Mouse (Mus musculus) neural tube, embryonic 14.5 days (tissue): ENCODE data around the gene Mtif3. TPM values are rescaled to one million over a fixed set of nuclear protein-coding genes. Genes with fewer than 3 reads are reported as not detected.

Experiments used
- ATAC-seq: fragments of 200-750 bp; cut with Nextera tagmentation; 2 replicates; pipeline ENCODE4 v1.8.0; 2017; ENCODE audit warnings: low read depth, mild to moderate bottlenecking, moderate TSS enrichment, moderate library complexity
- H3K27ac ChIP-seq: fragments of 300-500 bp; sonication (generic); 2 replicates; pipeline ENCODE4 v1.5.1; 2014; ENCODE audit warnings: low read depth, mild to moderate bottlenecking, control low read depth, low read length, moderate library complexity, mixed read lengths
- H3K27me3 ChIP-seq: fragments of 300-500 bp; sonication (generic); 2 replicates; pipeline ENCODE4 v1.6.1; 2014; ENCODE audit warnings: low read length; ENCODE audit not compliant: control insufficient read depth, insufficient read depth
- H3K36me3 ChIP-seq: fragments of 300-500 bp; sonication (generic); 2 replicates; pipeline ENCODE4 v1.6.1; 2014; ENCODE audit warnings: low read length, mixed read lengths; ENCODE audit not compliant: control insufficient read depth, insufficient read depth
- H3K4me1 ChIP-seq: fragments of 300-500 bp; sonication (generic); 2 replicates; pipeline ENCODE4 v1.6.1; 2014; ENCODE audit warnings: low read length; ENCODE audit not compliant: control insufficient read depth, insufficient read depth
- H3K4me2 ChIP-seq: fragments of 300-500 bp; sonication (generic); 2 replicates; pipeline ENCODE4 v1.6.1; 2014; ENCODE audit warnings: mild to moderate bottlenecking, low read depth, low read length, control low read depth
- H3K4me3 ChIP-seq: fragments of 300-500 bp; sonication (generic); 2 replicates; pipeline ENCODE4 v1.5.1; 2014; ENCODE audit warnings: low read depth, low read length, control low read depth, mixed read lengths
- H3K9ac ChIP-seq: fragments of 300-500 bp; sonication (generic); replicated peaks from 2 replicates; pipeline ENCODE4 v1.6.1; 2014; ENCODE audit warnings: low read depth, mild to moderate bottlenecking, control low read depth, low read length, mixed read lengths
- H3K9me3 ChIP-seq: fragments of 300-500 bp; sonication (generic); 2 replicates; pipeline ENCODE4 v1.6.1; 2016; ENCODE audit warnings: low read length; ENCODE audit not compliant: control insufficient read depth
- WGBS: fragments of 180-500 bp; shearing (Covaris S2); extraction: QIAGEN DNeasy Blood & Tissue Kit; methylation state at CpG from one replicate; pipeline ENCODE4 v1.1.7; 2014; 5-methylcytosine and 5-hydroxymethylcytosine counted together
- polyA plus RNA-seq: library from polyadenylated mRNA; unstranded; fragments of >200 nt; fragmentation: Nextera tagmentation; extraction: Ambion mirVana; gene quantifications from 2 replicates; pipeline ENCODE4 v1.2.1, GENCODE M21; 2014

The Mtif3 gene
- polyA plus RNA-seq, 1 experiment from 2014 or later, result 34.7 TPM

DNA sequence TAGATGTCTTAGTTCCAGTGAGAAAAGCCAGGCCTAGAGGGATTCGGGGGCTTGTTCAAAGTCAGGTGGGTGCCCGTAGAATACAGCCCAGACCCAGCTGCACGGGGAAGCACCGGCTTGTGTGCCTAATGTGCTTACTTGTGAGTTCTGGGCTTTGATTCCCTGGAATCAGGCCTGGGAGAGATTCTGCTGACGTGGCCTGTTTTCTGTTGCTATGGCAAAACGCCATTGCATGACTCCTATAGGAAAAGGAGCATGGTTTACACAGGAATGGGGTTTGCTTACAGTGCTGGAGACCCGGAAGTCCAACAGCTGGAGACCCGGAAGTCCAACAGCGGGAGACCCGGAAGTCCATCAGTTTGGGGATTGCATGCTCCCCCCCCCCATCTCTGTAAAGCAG is 24.0 kb upstream of the Mtif3 start:
- no peak overlapping the region for H3K9ac ChIP-seq
- no peaks in the 10 kb centered on the region for H3K9me3 ChIP-seq
- no peak for ATAC-seq
- H3K27me3 ChIP-seq, result 0 out of 2 replicates have a peak, but pooled peaks cover 3% of the 10 kb centered on the region
- peaks cover 7% of the 10 kb centered on the region; the same call in 1 of the 2 replicates for H3K4me1 ChIP-seq
- no peak overlapping the region for H3K4me2 ChIP-seq
- no peak overlapping the region for H3K4me3 ChIP-seq
- no peaks in the 10 kb centered on the region for H3K36me3 ChIP-seq
- 84% methylated on average over 10 of the region's 10 CpGs for WGBS
- no peak overlapping the region for H3K27ac ChIP-seq

DNA sequence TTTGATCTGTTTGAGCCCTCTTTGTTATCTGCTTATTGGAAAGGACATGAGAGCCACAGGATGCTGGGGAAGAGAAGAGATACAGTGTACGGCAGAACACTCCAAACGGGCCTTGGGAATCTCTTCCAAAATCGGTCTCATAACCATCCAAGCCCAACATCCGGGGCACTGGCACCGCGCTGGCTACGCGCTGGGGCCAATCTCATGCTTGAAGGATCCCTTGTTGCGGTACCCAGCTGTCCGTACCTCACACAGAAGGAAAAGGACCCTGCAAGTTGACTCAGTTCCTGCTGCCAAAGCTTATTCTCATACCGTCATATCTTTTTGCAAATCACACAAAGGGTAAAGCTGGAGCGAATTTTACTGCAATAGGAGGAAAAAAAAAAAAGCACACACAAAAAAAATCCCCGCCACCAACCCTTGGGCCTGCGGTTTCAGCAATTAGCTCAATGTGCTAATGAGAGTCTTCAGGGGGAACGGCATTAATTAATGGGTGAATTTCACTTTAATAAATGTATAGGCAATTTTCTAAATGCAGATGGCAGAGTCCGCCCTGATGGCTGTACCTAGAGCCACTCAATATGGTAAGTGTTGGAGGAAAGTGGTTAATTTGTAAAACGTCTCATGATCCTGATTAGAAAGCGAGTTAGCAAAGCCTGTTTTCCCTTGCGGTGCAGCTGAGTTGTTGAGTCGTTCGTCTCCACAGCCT is 22.3 kb upstream of the Mtif3 start:
- 51% methylated on average over 21 of the region's 21 CpGs for WGBS

DNA sequence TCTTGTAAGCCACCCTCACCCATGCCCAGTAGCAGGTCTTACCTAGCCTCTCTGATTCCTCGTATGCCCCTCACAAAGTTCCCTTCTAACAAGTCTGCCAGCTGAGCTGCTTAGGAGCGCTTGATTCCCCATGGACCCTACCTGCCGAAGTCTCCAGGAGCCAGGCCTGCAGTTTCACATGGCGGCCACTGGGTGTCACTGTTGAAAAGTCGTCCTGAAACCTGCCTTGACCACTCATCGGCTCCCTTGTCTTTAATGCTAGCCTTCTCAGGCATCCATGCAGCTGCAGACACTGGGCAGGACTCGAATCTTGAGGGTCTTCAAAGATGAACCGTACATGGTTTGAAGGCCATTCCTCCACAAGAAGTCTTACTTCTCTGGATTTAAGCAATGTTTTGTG is 19.6 kb upstream of the Mtif3 start:
- H3K27ac ChIP-seq, result no peak overlapping the region
- no peak overlapping the region for H3K9ac ChIP-seq
- H3K27me3 ChIP-seq, result peaks cover 3% of the 10 kb centered on the region; the same call in 1 of the 2 replicates
- 9% methylated on average over 8 of the region's 8 CpGs for WGBS
- H3K4me1 ChIP-seq, result peaks cover 7% of the 10 kb centered on the region; the same call in 1 of the 2 replicates
- H3K4me2 ChIP-seq, result no peak overlapping the region
- no peaks in the 10 kb centered on the region for H3K36me3 ChIP-seq
- ATAC-seq, result no peak; the same call in 1 of the 2 replicates
- no peaks in the 10 kb centered on the region for H3K9me3 ChIP-seq
- no peak overlapping the region for H3K4me3 ChIP-seq

More for the DNA sequence above, 22.3 kb upstream of the Mtif3 start:
- H3K4me1 ChIP-seq, result peaks cover 7% of the 10 kb centered on the region; the same call in 1 of the 2 replicates
- H3K36me3 ChIP-seq, result no peaks in the 10 kb centered on the region
- H3K9me3 ChIP-seq, result no peaks in the 10 kb centered on the region
- ATAC-seq, result no peak
- H3K9ac ChIP-seq, result no peak overlapping the region
- H3K4me3 ChIP-seq, result no peak overlapping the region
- peaks cover 3% of the 10 kb centered on the region; the same call in 1 of the 2 replicates for H3K27me3 ChIP-seq
- peak overlapping the region; percentile 17; the same call in 1 of the 2 replicates for H3K4me2 ChIP-seq
- H3K27ac ChIP-seq, result 0 out of 2 replicates have a peak overlapping the region, but pooled peaks have one; percentile 10

DNA sequence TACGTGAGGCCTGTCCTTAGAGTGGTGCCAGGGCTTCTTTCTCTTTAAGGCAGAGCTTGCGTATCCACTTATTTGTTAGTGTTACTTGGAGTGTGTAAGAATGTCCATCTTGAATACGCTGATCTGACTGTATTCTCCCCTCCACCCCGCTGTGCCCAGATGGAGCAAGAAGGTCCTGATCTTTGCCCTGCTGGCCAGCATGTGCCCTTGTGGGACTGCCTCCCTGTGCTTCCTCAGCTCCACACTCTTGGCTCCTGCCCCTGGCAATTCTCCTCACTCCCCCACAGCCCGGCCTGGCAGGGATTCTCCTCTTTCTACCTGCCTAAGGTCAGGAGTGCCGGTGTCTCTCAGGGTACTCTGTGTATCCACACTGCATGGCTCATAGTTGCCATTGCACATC is 17.8 kb upstream of the Mtif3 start:
- no peak overlapping the region for H3K27ac ChIP-seq
- H3K9ac ChIP-seq, result no peak overlapping the region
- no peaks in the 10 kb centered on the region for H3K9me3 ChIP-seq
- ATAC-seq, result no peak
- peaks cover 3% of the 10 kb centered on the region; the same call in 1 of the 2 replicates for H3K27me3 ChIP-seq
- no peaks in the 10 kb centered on the region for H3K36me3 ChIP-seq
- H3K4me1 ChIP-seq, result peaks cover 5% of the 10 kb centered on the region; the same call in 1 of the 2 replicates
- WGBS, result 87% methylated on average over 6 of the region's 6 CpGs
- no peak overlapping the region for H3K4me2 ChIP-seq
- H3K4me3 ChIP-seq, result no peak overlapping the region

DNA sequence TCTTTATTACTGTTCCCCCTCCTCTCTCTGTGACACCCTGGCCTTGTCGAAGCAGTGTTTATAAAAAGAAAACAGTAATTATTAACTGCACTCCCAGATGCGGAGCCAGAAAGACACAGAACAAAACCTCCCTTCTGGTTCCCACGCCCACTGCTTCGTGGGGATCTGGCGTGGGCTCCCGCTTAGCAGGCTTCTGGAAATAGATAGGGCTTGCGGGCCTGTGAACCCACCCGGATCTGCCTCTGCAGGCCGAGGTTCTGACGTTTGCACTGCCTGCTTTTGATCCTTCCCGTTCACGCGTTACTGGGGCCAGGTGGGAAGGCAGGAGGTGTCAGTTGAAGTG is 11.2 kb upstream of the Mtif3 start:
- H3K27me3 ChIP-seq, result no peaks in the 10 kb centered on the region
- 78% methylated on average over 13 of the region's 13 CpGs for WGBS
- no peak for ATAC-seq
- no peak overlapping the region for H3K9ac ChIP-seq
- no peak overlapping the region for H3K4me2 ChIP-seq
- no peaks in the 10 kb centered on the region for H3K4me1 ChIP-seq
- H3K36me3 ChIP-seq, result no peaks in the 10 kb centered on the region
- no peak overlapping the region for H3K27ac ChIP-seq
- H3K9me3 ChIP-seq, result no peaks in the 10 kb centered on the region
- H3K4me3 ChIP-seq, result no peak overlapping the region

DNA sequence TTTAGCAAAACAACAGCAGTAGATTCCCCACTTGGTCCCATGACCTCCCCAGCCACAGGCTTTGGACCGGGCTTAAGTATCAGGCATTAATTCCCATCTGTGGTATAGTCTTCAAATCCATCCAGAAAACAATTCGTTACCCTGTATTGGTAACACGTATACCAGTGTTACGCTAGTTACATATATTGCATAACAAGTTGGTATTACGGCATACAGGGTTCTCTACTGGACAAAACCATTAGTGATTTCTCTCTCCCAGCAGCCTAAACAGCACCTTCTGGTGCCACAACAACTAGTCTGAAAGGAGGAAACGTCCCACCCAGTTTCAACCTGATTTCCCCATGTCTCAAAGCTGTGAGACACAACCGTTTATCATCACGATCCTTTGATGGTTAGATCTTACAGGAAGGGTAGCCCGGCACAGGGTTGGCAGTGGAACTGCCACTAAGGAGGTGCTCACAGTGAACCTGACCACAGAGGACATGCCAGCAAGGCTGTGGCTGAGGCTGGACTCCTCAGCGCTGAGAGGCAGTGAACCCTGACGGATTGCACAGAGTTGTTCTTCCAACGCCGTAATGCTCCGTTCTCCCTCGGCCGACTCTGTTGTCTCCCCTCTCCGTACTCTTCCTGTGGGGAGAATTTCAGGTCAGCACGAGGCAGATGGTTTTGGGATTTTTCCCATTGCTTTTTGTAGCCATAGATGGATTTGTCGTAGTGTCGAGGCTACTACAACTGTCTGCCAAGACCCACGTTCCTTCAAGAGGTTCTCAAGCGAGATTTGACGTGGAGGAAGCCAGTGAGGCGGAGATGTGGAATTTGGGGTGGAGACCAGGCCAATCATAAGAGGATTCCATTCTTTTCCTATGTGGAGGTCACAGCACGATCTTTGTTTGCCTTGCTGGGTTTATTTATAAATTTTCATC is 10.5 kb upstream of the Mtif3 start:
- no peaks in the 10 kb centered on the region for H3K9me3 ChIP-seq
- no peaks in the 10 kb centered on the region for H3K36me3 ChIP-seq
- H3K27ac ChIP-seq, result no peak overlapping the region
- no peaks in the 10 kb centered on the region for H3K27me3 ChIP-seq
- H3K4me2 ChIP-seq, result no peak overlapping the region
- no peak for ATAC-seq
- 85% methylated on average over 25 of the region's 25 CpGs for WGBS
- H3K9ac ChIP-seq, result no peak overlapping the region
- H3K4me3 ChIP-seq, result no peak overlapping the region
- no peaks in the 10 kb centered on the region for H3K4me1 ChIP-seq

DNA sequence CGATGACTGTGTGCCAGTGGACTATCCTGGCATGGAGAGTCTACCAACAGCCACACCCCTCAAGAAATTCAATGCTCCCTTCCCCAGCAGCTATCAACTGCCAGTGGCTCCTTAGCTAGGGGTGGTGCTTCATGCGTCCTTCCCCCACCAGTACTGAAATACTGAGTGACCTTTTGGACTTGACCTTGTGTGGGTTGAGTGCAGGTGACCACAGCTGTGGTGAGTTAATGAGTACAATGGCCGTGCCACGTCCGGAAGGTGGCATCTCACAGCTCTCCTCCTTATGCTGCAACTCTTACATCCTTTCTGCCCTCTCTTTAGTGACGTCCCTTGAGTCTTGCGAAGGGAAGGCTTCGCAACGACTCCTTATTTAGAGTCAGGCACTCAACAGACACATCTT is 9.8 kb upstream of the Mtif3 start:
- Histone ChIP-seq H3K9ac (no peak overlapping the region), H3K4me3 (no peak overlapping the region), H3K27me3 (no peaks in the 10 kb centered on the region), H3K4me2 (no peak overlapping the region), H3K36me3 (no peaks in the 10 kb centered on the region), H3K4me1 (no peaks in the 10 kb centered on the region), H3K27ac (no peak overlapping the region), H3K9me3 (no peaks in the 10 kb centered on the region)
- WGBS, result 93% methylated on average over 9 of the region's 9 CpGs
- no peak for ATAC-seq

DNA sequence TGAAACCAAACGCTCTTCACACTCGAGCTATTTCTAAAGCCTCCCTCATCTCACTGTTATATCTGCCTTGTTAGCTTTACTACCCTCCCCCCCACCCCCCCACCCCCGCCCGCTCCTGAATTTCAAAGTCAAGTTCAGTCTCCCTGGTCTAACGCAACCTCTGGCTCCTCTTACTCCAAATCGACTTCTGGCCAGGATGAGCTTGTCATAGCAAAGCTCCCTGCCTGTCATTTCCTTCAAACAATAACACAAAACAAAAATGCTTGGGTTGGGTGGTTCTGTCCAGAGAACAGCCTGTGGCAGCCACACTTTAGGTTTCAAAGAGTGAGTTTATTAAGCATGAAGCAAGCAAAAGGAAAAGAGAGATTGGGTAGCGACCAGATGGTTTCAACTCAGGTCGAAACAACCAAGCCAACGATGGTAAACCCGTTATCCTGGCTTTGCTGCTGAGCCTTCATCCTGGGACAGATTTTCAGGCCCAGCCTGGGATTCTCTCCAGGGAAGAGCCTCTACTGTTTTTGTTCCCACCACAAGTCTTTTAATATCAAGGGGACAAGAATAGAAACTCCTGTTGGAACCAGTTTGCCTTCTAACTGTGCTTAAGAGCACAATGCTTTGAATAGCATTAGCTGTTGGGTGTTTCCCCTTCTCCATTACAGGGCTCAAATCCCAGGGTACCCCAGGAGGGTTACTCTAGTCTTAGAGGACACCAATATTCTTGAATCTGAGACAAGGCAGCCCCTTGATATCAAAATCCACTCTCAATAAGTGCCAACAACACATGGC is 8.4 kb upstream of the Mtif3 start:
- H3K9me3 ChIP-seq, result no peaks in the 10 kb centered on the region
- ATAC-seq, result no peak

More for the DNA sequence above, 8.4 kb upstream of the Mtif3 start:
- H3K9ac ChIP-seq, result no peak overlapping the region
- H3K4me1 ChIP-seq, result no peaks in the 10 kb centered on the region
- no peak overlapping the region for H3K4me2 ChIP-seq
- H3K36me3 ChIP-seq, result no peaks in the 10 kb centered on the region
- H3K27me3 ChIP-seq, result no peaks in the 10 kb centered on the region
- no peak overlapping the region for H3K27ac ChIP-seq
- 62% methylated on average over 10 of the region's 10 CpGs for WGBS
- H3K4me3 ChIP-seq, result no peak overlapping the region
